Mouse (Mus musculus) thymus, postnatal 4 days (tissue): ENCODE results near the gene Spag4.
"Not testable (repeated sequence)": the region's sequence is repeated elsewhere in the genome, so short reads cannot be mapped to it uniquely, and the experiment has no call there.

ENCODE experiments used
- DNase-seq: peaks from one replicate; pipeline ENCODE4 v3.0.0; 2021

Gene Spag4

DNA sequence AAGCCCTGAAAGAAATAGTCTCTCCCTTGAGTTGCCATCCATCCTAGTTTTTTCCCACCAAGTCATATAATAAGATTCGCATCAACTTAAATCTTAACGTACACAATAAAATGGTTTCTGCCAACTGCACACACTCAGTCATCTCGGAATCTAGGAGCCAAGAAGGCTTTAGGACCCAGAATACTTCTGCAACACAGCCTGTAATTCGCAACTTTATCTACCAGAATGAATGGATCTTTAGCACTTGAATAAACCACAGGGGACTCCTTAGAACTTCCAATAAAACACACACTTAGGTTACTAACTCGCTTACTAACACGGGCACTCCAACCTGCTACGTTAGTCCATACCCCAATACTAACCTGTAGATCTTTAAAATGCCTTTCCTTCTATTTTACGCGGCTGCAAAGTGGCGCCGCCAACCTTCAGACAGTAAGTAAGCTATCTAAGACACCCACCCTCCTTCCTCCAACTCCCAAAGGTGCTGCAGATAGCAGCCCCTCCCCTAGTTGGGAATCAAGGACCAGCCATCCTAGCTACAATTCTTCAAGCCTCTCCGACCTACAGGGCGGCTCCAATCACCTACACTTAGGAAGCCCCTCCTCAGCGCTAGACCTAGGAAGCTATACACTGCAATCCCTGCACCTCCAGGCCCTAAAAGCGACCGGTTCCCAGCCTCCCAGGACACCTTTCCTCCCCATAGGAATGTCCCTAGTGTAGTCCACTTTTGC lies 45.8 kb downstream of the Spag4 start:
- peak; percentile 29 for DNase-seq

DNA sequence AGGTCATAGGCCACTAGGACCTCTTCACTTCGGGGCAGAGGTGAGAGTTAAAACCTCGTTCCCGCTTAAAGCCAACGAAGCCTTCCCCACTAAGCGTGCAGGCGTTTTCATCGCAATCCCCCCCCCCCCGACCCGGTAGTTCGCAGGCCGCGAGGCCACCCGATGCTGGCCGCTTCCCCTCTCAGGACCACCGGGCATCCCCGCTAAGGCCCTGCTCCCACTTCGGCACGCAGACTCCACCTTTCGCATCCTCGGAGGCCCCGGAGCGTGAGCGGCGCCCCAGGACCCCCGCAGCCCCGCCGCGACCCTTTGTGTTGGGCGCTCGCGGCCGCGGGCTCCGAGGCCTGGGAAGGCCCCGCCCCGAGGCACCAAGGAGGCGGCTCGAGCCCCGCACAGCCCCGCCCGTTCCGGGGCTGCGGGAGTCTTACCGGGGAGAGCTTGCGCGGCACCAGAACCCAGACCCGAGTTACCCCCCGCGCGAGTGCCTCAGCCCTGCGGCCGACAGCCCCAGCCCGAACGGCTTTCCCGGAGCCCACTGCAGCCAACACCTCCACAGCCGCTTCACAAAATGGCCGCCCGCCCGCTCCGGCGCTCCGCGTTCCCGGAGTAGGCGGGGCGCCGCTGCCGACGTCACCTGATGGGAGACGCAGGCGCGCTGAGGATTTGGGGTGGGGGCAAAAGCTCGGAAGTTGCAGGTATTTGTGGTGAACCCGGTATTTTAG lies 46.5 kb downstream of the Spag4 start, which contains the start of the genes Cpne1 and Rbm12:
Cpne1 (minus strand) TSS at position 608 of the 722 bp plus-strand sequence.
Rbm12 (minus strand) TSS at position 621 of the 722 bp plus-strand sequence.
- DNase-seq = peak; percentile 98

GRCm38 (mm10) chr2:156112080-156112423 lies 47.1 kb downstream of the Spag4 start:
- DNase-seq = not testable (repeated sequence)

GRCm38 (mm10) chr2:156119566-156119965 lies 54.6 kb downstream of the Spag4 start:
- DNase-seq = no peak
